Mouse (Mus musculus) spleen, adult 2 months (tissue): Measurements from ENCODE around the gene Echs1.
A peak's percentile ranks its signal among the peaks of the same experiment; 100 is the strongest.

Experiments
- CTCF ChIP-seq: fragments of 200-500 bp; IDR thresholded peaks from 2 replicates; pipeline ENCODE4 v1.5.1; 2011; ENCODE audit warnings: mild to moderate bottlenecking, inconsistent platforms; ENCODE audit not compliant: insufficient read depth, insufficient read length, insufficient replicate concordance; ENCODE audit errors: extremely low read depth
- POLR2A ChIP-seq: fragments of 200-500 bp; IDR thresholded peaks from 2 replicates; pipeline ENCODE4 v1.6.1; 2011; ENCODE audit warnings: low read depth, low read length, inconsistent platforms

- 0 out of 2 replicates have a peak, but pooled peaks have one; percentile 10 for TF ChIP-seq POLR2A
- TF ChIP-seq CTCF: no peak
Measured at GRCm38 (mm10) chr7:140125278-140126021, 9.2 kb upstream of the Echs1 start.
